Mouse (Mus musculus) T-cell, adult 2 months (primary cell): Measurements from ENCODE around the gene Lama2.

Experiments used
- DNase-seq: peaks from one replicate; pipeline ENCODE4 v3.0.0; 2022; ENCODE audit warnings: low spot score

Lama2 gene

GRCm38 (mm10) chr10:27174271-27174670, 445.3 kb downstream of the Lama2 start:
- DNase-seq, result no peak

- DNase-seq, result no peak
These were observed 454.8 kb downstream of the Lama2 start for GRCm38 (mm10) chr10:27164738-27165137.

- no peak for DNase-seq
These were observed 457.2 kb downstream of the Lama2 start for GRCm38 (mm10) chr10:27162364-27162763.

GRCm38 (mm10) chr10:27150220-27150619, 469.3 kb downstream of the Lama2 start:
- DNase-seq, result no peak

- DNase-seq, result no peak
These were observed 479.1 kb downstream of the Lama2 start for GRCm38 (mm10) chr10:27140422-27140821.

- no peak for DNase-seq
These were observed 483.8 kb downstream of the Lama2 start for GRCm38 (mm10) chr10:27135768-27136167.

- DNase-seq, result no peak
These were observed 486.4 kb downstream of the Lama2 start for GRCm38 (mm10) chr10:27133135-27133534.

GRCm38 (mm10) chr10:27127454-27127853, 492.1 kb downstream of the Lama2 start:
- DNase-seq, result no peak

GRCm38 (mm10) chr10:27123763-27124162, 495.8 kb downstream of the Lama2 start:
- DNase-seq, result no peak

- DNase-seq, result no peak
These were observed 501.7 kb downstream of the Lama2 start for GRCm38 (mm10) chr10:27117815-27118214.

GRCm38 (mm10) chr10:27116938-27117647, 502.5 kb downstream of the Lama2 start:
- DNase-seq, result no peak

GRCm38 (mm10) chr10:27114131-27114530, 505.4 kb downstream of the Lama2 start:
- DNase-seq, result no peak

- DNase-seq, result no peak
These were observed 515.7 kb downstream of the Lama2 start for GRCm38 (mm10) chr10:27103811-27104210.

GRCm38 (mm10) chr10:27101800-27102353, 517.7 kb downstream of the Lama2 start:
- no peak for DNase-seq

GRCm38 (mm10) chr10:27077113-27077512, 542.4 kb downstream of the Lama2 start:
- no peak for DNase-seq

GRCm38 (mm10) chr10:27068794-27069435, 550.6 kb downstream of the Lama2 start:
- no peak for DNase-seq

- DNase-seq, result no peak
These were observed 555.9 kb downstream of the Lama2 start for GRCm38 (mm10) chr10:27063671-27064070.

GRCm38 (mm10) chr10:27054488-27054887, 565.1 kb downstream of the Lama2 start:
- DNase-seq, result no peak

- no peak for DNase-seq
These were observed 572.4 kb downstream of the Lama2 start for GRCm38 (mm10) chr10:27047196-27047595.

GRCm38 (mm10) chr10:27041812-27042211, 577.7 kb downstream of the Lama2 start:
- DNase-seq, result no peak

GRCm38 (mm10) chr10:27022707-27023106, 596.9 kb downstream of the Lama2 start:
- no peak for DNase-seq

GRCm38 (mm10) chr10:27012804-27013365, 606.7 kb downstream of the Lama2 start:
- no peak for DNase-seq

- DNase-seq, result no peak
These were observed 612.2 kb downstream of the Lama2 start for GRCm38 (mm10) chr10:27007364-27007763.
